Mouse (Mus musculus) lung, postnatal 0 days (tissue): ENCODE measurements around the gene Papola. TPM values are rescaled to one million over a fixed set of nuclear protein-coding genes. Genes with fewer than 3 reads are reported as not detected.

Experiments
- ATAC-seq: fragments of 200-750 bp; cut with Nextera tagmentation; 2 replicates; pipeline ENCODE4 v1.8.0; 2017; ENCODE audit warnings: moderate library complexity
- DNase-seq: peaks from one replicate; pipeline ENCODE4 v3.0.0-alpha.2; 2016; ENCODE audit warnings: low spot score
- H3K27ac ChIP-seq: fragments of 300-500 bp; sonication (generic); 2 replicates; pipeline ENCODE4 v1.5.1; 2014; ENCODE audit warnings: antibody characterized with exemption, mild to moderate bottlenecking, low read length, mixed read lengths
- H3K27me3 ChIP-seq: fragments of 300-500 bp; sonication (generic); replicated peaks from 2 replicates; pipeline ENCODE4 v1.6.1; 2014; ENCODE audit warnings: low read length, mixed read lengths; ENCODE audit not compliant: insufficient read depth
- H3K36me3 ChIP-seq: fragments of 300-500 bp; sonication (generic); 2 replicates; pipeline ENCODE4 v1.6.1; 2014; ENCODE audit warnings: low read length, mixed read lengths; ENCODE audit not compliant: insufficient read depth
- H3K4me1 ChIP-seq: fragments of 300-500 bp; sonication (generic); 2 replicates; pipeline ENCODE4 v1.6.1; 2014; ENCODE audit warnings: antibody characterized with exemption, low read depth, low read length, mixed read lengths; ENCODE audit not compliant: insufficient read depth
- H3K4me2 ChIP-seq: fragments of 300-500 bp; sonication (generic); replicated peaks from 2 replicates; pipeline ENCODE4 v1.6.1; 2014; ENCODE audit warnings: low read depth, mild to moderate bottlenecking, low read length, moderate library complexity, mixed read lengths
- H3K4me3 ChIP-seq: fragments of 300-500 bp; sonication (generic); 2 replicates; pipeline ENCODE4 v1.5.1; 2014; ENCODE audit warnings: low read depth, low read length
- H3K9ac ChIP-seq: fragments of 300-500 bp; sonication (generic); replicated peaks from 2 replicates; pipeline ENCODE4 v1.6.1; 2014; ENCODE audit warnings: low read depth, mild to moderate bottlenecking
- H3K9me3 ChIP-seq: fragments of 300-500 bp; sonication (generic); 2 replicates; pipeline ENCODE4 v1.6.1; 2016; ENCODE audit warnings: low read length, mixed read lengths
- CTCF ChIP-seq: IDR thresholded peaks from 2 replicates; pipeline ENCODE4 v1.5.1; 2016; ENCODE audit warnings: antibody characterized with exemption, mild to moderate bottlenecking
- EP300 ChIP-seq: IDR thresholded peaks from 2 replicates; pipeline ENCODE4 v1.6.1; 2016; ENCODE audit warnings: antibody characterized with exemption, mild to moderate bottlenecking, control low read depth
- WGBS: fragments of 180-500 bp; shearing (Covaris S2); extraction: QIAGEN DNeasy Blood & Tissue Kit; methylation state at CpG from one replicate; pipeline ENCODE4 v1.1.7; 2014; 5-methylcytosine and 5-hydroxymethylcytosine counted together
- polyA plus RNA-seq: library from polyadenylated mRNA; unstranded; fragments of >200 nt; fragmentation: Nextera tagmentation; extraction: Ambion mirVana; gene quantifications from 2 replicates; pipeline ENCODE4 v1.2.1, GENCODE M21; 2015

Papola gene
- polyA plus RNA-seq, 1 experiment from 2014 or later, result 102 TPM

GRCm38 (mm10) chr12:105863436-105863835 lies 78.9 kb downstream of the Papola start:
- H3K4me1 ChIP-seq, result no peaks in the 10 kb centered on the region
- H3K36me3 ChIP-seq, result no peaks in the 10 kb centered on the region
- ATAC-seq (no peak), DNase-seq (no peak)
- H3K9ac ChIP-seq, result no peak overlapping the region
- no peaks in the 10 kb centered on the region for H3K27me3 ChIP-seq
- H3K9me3 ChIP-seq, result no peaks in the 10 kb centered on the region
- 85% methylated on average over 11 of the region's 11 CpGs for WGBS
- no peak for TF ChIP-seq EP300
- TF ChIP-seq CTCF, result no peak
- H3K4me3 ChIP-seq, result no peak overlapping the region
- no peak overlapping the region for H3K27ac ChIP-seq
- H3K4me2 ChIP-seq, result no peak overlapping the region

- Histone ChIP-seq H3K9me3 (no peaks in the 10 kb centered on the region), H3K27ac (no peak overlapping the region), H3K4me2 (no peak overlapping the region), H3K9ac (no peak overlapping the region), H3K4me1 (no peaks in the 10 kb centered on the region), H3K4me3 (no peak overlapping the region), H3K36me3 (no peaks in the 10 kb centered on the region), H3K27me3 (no peaks in the 10 kb centered on the region)
- ATAC-seq (no peak), DNase-seq (no peak)
- 78% methylated on average over 2 of the region's 2 CpGs for WGBS
- TF ChIP-seq CTCF, result no peak
- TF ChIP-seq EP300, result no peak
These were observed 83.2 kb downstream of the Papola start for GRCm38 (mm10) chr12:105867646-105868045.

- Histone ChIP-seq H3K4me3 (no peak overlapping the region), H3K4me2 (peak overlapping the region; percentile 32; the same call in 1 of the 2 replicates), H3K4me1 (no peaks in the 10 kb centered on the region), H3K9me3 (no peaks in the 10 kb centered on the region), H3K9ac (no peak overlapping the region), H3K36me3 (no peaks in the 10 kb centered on the region), H3K27me3 (no peaks in the 10 kb centered on the region), H3K27ac (no peak overlapping the region)
- no peak for TF ChIP-seq EP300
- TF ChIP-seq CTCF, result no peak
- WGBS, result 18% methylated on average over 6 of the region's 6 CpGs
- ATAC-seq (no peak), DNase-seq (no peak)
These were observed 84.7 kb downstream of the Papola start for GRCm38 (mm10) chr12:105869242-105869641.

- Histone ChIP-seq H3K4me3 (no peak overlapping the region), H3K4me2 (peak overlapping the region; percentile 32; the same call in 1 of the 2 replicates), H3K27me3 (no peaks in the 10 kb centered on the region), H3K9ac (no peak overlapping the region), H3K4me1 (no peaks in the 10 kb centered on the region), H3K9me3 (no peaks in the 10 kb centered on the region), H3K27ac (no peak overlapping the region), H3K36me3 (no peaks in the 10 kb centered on the region)
- TF ChIP-seq EP300 (no peak), CTCF (no peak)
- 26% methylated on average over 14 of the region's 14 CpGs for WGBS
- ATAC-seq (no peak), DNase-seq (no peak)
These were observed 85.2 kb downstream of the Papola start for GRCm38 (mm10) chr12:105869696-105870095.

- Histone ChIP-seq H3K27me3 (no peaks in the 10 kb centered on the region), H3K4me1 (no peaks in the 10 kb centered on the region), H3K27ac (no peak overlapping the region), H3K9ac (no peak overlapping the region), H3K9me3 (no peaks in the 10 kb centered on the region), H3K36me3 (no peaks in the 10 kb centered on the region), H3K4me3 (no peak overlapping the region), H3K4me2 (no peak overlapping the region)
- DNase-seq, result no peak
- TF ChIP-seq CTCF, result peak; percentile 46
- no peak for TF ChIP-seq EP300
- 47% methylated on average over 2 of the region's 2 CpGs for WGBS
- ATAC-seq, result no peak
These were observed 88.8 kb downstream of the Papola start for GRCm38 (mm10) chr12:105873283-105873682.

- Histone ChIP-seq H3K4me3 (no peak overlapping the region), H3K4me2 (no peak overlapping the region), H3K27ac (no peak overlapping the region), H3K4me1 (no peaks in the 10 kb centered on the region), H3K27me3 (no peaks in the 10 kb centered on the region), H3K36me3 (no peaks in the 10 kb centered on the region), H3K9ac (no peak overlapping the region), H3K9me3 (no peaks in the 10 kb centered on the region)
- DNase-seq (no peak), ATAC-seq (no peak)
- TF ChIP-seq EP300 (no peak), CTCF (no peak)
- 8% methylated on average over 17 of the region's 17 CpGs for WGBS
These were observed 90.6 kb downstream of the Papola start for GRCm38 (mm10) chr12:105875112-105875511.

- H3K36me3 ChIP-seq, result no peaks in the 10 kb centered on the region
- no peak for DNase-seq
- WGBS, result 54% methylated on average over 10 of the region's 11 CpGs
- TF ChIP-seq CTCF, result no peak
- no peak for TF ChIP-seq EP300
- H3K27me3 ChIP-seq, result no peaks in the 10 kb centered on the region
- no peak overlapping the region for H3K4me3 ChIP-seq
- H3K4me1 ChIP-seq, result no peaks in the 10 kb centered on the region
- no peak overlapping the region for H3K4me2 ChIP-seq
- no peak overlapping the region for H3K9ac ChIP-seq
- no peaks in the 10 kb centered on the region for H3K9me3 ChIP-seq
- no peak for ATAC-seq
- no peak overlapping the region for H3K27ac ChIP-seq
These were observed 92.0 kb downstream of the Papola start for GRCm38 (mm10) chr12:105876521-105876920.
